Mouse (Mus musculus): ENCODE data around the gene Tmem238. TPM values are rescaled to one million over a fixed set of nuclear protein-coding genes. Genes with fewer than 3 reads are reported as not detected.
A peak's percentile ranks its signal among the peaks of the same experiment; 100 is the strongest.
"Not testable (repeated sequence)": the region's sequence is repeated elsewhere in the genome, so short reads cannot be mapped to it uniquely, and the experiment has no call there.

Gene Tmem238
- total RNA-seq, 1 experiment from 2014 or later, result 19.0 TPM

DNA sequence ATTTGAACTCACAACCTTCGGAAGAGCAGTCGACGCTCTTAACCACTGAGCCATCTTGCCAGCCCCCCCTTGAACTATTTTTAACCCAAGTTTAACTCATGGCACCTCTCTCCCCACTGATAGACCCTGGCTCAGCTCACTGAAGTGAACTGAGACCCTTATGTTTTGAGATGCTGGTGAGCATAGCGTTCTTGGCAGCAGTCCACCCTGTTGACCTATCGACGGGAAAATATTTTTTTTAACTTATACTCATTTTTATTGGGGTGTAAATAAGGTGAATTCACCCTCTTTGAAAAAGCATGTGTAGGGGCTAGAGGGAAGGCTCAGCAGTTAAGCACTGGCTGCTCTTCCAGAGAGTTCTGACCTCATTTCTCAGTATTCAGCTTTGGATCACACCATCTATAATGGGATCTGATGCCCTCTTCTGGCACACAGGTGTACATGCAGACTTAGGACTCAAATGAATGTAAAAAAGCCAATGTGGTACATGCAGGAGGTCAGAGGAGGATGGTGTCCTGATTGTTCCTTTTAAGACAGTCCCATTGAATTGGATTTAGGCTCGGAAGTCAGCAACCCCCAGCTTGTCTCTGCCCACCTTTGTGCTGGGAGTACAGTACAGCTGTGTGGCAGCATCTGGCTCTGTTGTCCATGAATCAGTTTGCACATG is 6.4 kb upstream of the Tmem238 start:
- peak; percentile 21 to 30; a peak in 1 of 4 replicates for ATAC-seq (replicated peaks in 1 of 2; ENCODE audit: insufficient read depth in 1 of 2, low FRiP score in 2 of 2, low TSS enrichment in 1 of 2, low read depth in 1 of 2, poor library complexity in 2 of 2, severe bottlenecking in 2 of 2)

DNA sequence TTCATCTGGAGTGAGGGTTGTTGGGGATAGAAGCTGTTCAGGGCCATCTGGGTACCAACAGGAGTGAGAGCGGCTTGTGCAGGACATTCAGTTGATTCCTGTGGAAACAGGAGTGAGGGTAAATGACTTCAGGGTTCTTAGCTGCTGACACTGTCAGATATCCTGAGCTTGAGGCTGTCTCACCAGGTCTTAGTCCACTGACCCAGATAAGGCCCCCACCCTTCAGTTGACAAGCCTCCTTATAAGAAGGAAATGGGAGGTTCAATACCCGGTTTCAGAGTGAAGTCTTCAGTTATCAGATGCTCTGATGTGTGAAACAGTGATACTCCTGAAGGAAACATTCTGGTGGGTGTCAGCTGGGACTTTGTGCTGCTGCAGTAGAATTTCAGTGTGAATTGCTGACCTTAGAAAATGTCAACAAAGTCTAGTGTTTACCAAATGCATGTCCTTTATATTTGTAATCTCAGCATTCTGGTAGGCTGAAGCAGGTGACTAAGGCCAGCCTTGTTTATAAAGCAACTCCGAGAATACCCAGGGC is 5.2 kb upstream of the Tmem238 start:
- no peak for ATAC-seq (replicated peaks in 1 of 2; ENCODE audit: insufficient read depth in 1 of 2, low FRiP score in 2 of 2, low TSS enrichment in 1 of 2, low read depth in 1 of 2, poor library complexity in 2 of 2, severe bottlenecking in 2 of 2)

DNA sequence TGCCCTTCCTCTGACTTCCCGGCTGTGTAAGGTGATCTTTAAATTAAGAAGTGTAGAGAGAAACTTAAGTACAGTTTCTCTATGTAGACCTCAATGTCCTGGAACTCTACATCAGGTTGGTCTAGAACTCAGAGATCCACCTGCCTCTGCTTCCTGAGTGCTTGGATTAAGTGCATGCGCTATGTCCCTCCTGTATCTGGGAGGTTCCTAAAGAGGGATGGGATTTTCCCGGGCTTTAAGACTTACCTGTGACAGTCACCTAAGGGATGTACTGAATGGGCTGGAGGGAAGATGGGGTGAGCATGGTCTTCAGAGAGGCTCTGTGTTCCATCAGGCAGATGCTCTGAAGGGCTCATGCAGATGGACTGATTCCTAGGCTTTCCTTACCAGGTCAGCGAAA is 4.2 kb upstream of the Tmem238 start:
- ATAC-seq (replicated peaks in 1 of 2; ENCODE audit: insufficient read depth in 1 of 2, low FRiP score in 2 of 2, low TSS enrichment in 1 of 2, low read depth in 1 of 2, poor library complexity in 2 of 2, severe bottlenecking in 2 of 2), result no peak

DNA sequence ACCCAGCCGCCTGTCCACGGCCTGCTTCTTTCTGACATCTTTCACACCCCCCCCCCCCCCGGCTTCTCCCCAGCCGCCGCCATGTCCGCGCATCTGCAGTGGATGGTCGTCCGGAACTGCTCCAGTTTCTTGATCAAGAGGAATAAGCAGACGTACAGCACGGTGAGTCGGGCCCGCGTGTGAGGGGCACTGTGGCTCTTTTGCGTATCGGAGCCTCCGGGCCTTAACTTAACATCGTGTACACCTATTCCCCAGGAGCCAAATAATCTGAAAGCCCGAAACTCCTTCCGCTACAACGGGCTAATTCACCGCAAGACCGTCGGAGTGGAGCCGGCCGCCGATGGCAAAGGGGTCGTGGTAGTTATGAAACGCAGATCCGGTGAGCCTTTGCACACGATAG is 3.8 kb upstream of the Tmem238 start:
- ATAC-seq (replicated peaks in 1 of 2; ENCODE audit: insufficient read depth in 1 of 2, low FRiP score in 2 of 2, low TSS enrichment in 1 of 2, low read depth in 1 of 2, poor library complexity in 2 of 2, severe bottlenecking in 2 of 2), result not testable (repeated sequence)

DNA sequence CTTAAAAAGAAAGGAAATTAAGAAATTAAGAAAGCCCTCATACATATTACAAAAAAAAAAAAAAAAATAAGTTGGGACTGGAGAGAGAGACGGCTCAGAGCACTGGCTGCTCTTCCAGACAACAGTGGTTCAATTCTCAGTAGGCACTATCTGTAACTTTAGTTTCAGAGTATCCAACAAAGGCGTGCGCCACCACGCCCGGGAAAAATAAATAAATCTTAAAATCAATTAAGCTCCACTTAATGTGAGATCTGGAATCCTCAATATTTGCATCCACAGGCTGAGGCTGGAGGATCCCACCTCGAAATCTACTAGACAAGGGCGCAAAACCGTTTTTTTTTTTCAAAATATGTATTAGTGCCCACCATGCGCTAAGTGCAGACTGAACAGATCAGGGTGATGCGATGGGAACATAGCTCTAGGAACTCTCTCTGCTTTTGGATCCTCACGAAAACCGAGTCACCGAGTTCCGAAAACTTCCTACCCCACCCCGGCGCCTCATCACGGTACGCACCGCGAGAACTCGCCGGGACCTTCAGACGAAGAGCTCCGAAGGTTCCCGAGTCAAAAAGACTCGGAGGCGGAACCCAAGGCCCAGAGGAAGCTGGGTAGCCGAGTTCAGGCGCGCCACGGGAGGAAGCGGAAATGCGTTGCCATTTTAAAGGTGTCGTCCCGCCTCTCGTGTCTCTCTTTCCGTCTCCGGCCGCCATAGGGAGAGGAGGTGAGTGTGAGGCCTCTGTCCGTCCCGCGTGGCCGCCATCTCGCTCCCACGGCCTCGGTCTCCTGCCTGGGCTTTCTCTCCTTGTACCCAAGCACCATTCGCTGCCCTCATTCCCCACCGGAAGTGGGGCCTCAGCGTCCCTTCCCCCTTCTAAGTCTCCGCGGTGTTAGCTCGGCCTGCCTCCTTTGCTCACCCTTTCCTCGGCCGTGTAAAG is 3.1 kb upstream of the Tmem238 start, which contains the start of gene Rpl28:
Gene Rpl28 (plus strand): TSS at position 597 of the 935 bp plus-strand sequence.
- peak; percentile 89 for ATAC-seq (replicated peaks in 1 of 2; ENCODE audit: insufficient read depth in 1 of 2, low FRiP score in 2 of 2, low TSS enrichment in 1 of 2, low read depth in 1 of 2, poor library complexity in 2 of 2, severe bottlenecking in 2 of 2)

DNA sequence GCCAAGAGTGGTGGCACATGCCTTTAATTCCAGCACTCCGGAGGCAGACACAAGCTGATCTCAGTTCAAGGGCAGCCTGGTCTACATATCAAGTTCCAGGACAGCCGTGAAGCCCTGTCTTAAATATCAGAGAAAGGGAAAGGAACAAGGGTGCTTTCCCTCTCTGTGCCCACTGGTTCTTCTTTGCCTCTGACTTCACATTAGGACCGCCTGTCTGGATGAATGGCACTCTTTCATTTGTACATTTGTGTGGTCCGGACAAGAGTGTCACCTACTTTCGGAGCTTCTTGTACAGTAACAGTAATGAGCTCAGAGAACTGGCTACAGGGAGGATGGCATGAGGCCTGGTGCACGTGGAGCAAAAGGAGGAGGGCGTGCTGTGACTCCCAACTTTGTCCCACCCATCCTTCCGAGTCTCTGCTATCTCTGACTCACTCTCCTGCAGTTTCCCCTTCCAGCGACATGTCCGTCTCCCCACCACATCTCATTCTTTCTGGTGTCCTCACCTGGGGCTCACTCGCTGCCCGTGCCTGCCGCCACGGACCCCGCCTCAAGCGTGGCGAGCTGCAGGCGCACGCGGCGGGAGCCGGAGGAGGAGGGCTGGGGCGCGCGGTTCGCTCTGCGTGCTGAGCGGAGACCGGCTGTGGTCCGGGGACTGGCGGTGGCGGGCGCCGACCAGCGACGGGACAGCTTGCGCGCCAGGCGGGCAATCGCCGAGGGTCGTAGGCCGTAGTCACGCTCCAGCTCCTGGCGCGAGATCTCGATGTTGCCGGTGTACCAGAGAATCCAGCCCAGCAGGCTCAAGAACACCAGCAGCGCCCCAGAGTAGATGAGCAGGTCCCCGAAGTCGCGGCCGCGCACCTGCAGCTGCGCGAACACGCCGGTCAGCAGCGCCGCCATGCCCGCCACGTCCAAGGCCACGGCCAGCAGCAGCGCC is 689 bp downstream of the Tmem238 start:
- peak in 1 of 2 experiments; percentile 14; a peak in 2 of 4 replicates for ATAC-seq (replicated peaks in 1 of 2; ENCODE audit: insufficient read depth in 1 of 2, low FRiP score in 2 of 2, low TSS enrichment in 1 of 2, low read depth in 1 of 2, poor library complexity in 2 of 2, severe bottlenecking in 2 of 2)

DNA sequence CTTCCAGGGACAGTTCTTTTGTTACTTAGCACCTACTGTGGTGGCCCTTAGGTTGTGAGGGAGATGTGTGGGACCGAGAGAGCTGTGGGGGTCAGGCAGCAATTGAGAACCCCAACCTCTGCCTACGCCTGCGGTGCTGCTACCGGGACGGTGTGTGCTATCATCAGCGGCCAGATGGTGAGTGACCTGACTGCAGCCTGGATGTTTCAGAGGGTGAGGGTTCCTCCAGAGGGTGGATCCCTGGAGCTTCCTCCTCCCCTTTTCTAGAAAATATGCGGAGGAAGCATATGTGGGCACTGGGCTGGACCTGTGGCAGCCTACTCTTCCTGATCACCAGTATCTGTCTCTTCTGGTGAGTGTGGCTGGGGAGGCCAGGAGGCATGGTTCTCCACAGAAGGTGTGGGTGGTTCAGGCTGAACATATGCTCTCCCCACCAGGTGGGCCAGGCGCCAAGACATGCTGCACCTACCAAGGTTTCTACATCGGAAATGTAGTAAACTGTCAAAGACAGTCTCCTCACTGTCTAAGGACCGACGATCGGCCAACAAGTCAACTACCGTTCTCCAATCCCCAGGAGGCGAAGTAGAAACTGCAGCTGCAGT is 5.7 kb downstream of the Tmem238 start:
- no peak for ATAC-seq (replicated peaks in 1 of 2; ENCODE audit: insufficient read depth in 1 of 2, low FRiP score in 2 of 2, low TSS enrichment in 1 of 2, low read depth in 1 of 2, poor library complexity in 2 of 2, severe bottlenecking in 2 of 2)

DNA sequence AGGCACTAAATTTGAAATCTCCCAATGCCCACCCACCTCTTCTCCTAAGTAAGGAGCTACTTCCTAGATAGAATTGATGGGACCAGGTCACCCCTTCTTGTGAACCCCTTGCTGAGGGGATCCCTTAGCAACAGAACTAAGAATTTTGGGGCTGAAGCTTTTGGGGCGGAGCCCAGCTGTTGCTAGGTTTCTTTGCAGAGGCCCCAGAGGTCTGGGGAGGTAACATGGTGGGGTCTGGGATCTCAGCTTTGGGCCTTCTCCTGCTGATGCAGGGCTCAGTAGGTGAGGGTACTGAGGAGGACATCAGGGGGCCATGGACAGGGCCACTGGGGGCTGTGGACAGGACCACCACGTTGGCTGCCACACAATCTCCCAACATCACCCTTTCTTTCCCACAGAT is 6.7 kb downstream of the Tmem238 start, which contains the start of the genes Il11 and Tmem190:
Gene Il11 (minus strand): TSS at position 101 of the 400 bp plus-strand sequence.
Gene Tmem190 (plus strand): TSS at position 179 of the 400 bp plus-strand sequence.
- no peak for ATAC-seq (replicated peaks in 1 of 2; ENCODE audit: insufficient read depth in 1 of 2, low FRiP score in 2 of 2, low TSS enrichment in 1 of 2, low read depth in 1 of 2, poor library complexity in 2 of 2, severe bottlenecking in 2 of 2)

DNA sequence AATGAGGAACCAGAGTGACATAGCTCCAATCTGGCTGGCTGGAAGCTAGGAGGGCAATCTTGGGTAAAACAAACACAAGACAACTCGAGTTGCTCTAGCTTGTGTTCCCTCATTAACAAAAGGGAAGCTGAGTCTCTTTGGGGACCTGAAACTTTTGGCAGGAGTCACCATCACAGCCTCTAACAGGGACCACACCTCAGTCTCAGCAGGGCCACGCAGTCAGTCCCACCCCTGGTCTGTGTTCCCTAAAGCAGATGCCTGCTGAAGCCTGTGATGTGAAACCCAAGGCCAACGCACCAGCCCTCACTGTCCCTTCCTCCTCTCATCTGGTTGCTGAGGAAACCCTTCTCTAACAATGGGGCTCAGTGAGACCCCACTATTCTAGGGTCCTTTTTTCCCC is 7.3 kb downstream of the Tmem238 start:
- ATAC-seq (replicated peaks in 1 of 2; ENCODE audit: insufficient read depth in 1 of 2, low FRiP score in 2 of 2, low TSS enrichment in 1 of 2, low read depth in 1 of 2, poor library complexity in 2 of 2, severe bottlenecking in 2 of 2), result no peak

DNA sequence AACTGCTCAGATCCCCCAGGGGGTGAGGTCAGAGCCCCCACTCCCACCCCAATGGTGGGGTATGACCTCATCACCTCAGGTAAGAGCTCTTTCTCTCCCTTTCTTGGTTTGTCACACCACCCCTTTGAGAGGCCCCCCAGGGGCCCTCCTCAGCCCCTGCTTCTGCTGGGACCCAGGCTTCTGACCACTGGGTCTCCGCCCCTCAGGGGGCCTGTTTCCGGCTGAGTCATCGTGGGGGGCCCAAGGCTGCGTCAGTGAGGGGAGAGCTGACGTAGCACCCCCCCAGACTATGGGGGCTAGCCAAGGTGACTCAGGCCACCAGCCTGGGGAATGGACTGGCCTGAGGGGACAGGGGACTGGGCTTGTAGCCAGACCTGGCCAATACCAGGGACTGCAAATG is 9.5 kb downstream of the Tmem238 start:
- 0 out of 4 replicates have a peak, but pooled peaks have one; percentile 11 to 19 for ATAC-seq (replicated peaks in 1 of 2; ENCODE audit: insufficient read depth in 1 of 2, low FRiP score in 2 of 2, low TSS enrichment in 1 of 2, low read depth in 1 of 2, poor library complexity in 2 of 2, severe bottlenecking in 2 of 2)

DNA sequence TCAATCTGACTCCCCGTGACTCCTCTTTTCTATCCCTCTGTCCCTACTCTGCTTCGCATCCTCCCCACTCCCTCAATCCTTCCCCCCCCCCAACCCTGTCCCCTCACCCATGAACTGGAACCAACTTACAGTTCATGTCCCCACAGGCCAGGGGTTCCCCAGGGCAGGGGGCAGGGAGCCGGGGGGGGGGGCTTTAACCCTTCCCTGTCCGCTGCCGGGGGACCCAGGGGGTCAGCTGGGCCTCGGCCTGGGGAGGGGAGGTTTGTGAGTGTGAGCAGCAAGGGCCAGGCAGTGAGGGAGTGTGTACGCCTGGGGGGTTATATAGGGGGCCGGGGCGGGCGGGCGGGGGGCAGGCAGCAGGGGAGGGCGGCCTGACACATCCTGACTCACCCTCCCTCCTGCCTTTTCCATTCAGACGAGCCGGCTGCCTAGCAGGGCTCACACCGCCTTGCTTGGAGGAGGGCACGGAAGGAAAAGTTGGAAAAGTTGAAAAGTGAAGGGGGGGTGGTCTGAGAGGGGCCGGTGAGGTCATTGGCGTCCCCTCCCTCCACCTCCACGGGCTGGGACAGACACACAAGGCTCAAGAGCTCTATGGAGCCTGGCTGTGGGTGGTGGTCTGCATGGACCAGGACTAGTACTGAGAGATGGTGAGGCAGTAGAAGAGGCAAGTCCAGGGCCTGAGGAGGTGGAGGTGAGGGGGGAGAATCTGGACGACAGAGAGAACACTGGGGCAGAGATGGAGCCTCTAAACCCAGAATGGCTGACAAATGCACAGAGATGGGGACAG is 11.4 kb downstream of the Tmem238 start:
- ATAC-seq (replicated peaks in 1 of 2; ENCODE audit: insufficient read depth in 1 of 2, low FRiP score in 2 of 2, low TSS enrichment in 1 of 2, low read depth in 1 of 2, poor library complexity in 2 of 2, severe bottlenecking in 2 of 2), result no peak

DNA sequence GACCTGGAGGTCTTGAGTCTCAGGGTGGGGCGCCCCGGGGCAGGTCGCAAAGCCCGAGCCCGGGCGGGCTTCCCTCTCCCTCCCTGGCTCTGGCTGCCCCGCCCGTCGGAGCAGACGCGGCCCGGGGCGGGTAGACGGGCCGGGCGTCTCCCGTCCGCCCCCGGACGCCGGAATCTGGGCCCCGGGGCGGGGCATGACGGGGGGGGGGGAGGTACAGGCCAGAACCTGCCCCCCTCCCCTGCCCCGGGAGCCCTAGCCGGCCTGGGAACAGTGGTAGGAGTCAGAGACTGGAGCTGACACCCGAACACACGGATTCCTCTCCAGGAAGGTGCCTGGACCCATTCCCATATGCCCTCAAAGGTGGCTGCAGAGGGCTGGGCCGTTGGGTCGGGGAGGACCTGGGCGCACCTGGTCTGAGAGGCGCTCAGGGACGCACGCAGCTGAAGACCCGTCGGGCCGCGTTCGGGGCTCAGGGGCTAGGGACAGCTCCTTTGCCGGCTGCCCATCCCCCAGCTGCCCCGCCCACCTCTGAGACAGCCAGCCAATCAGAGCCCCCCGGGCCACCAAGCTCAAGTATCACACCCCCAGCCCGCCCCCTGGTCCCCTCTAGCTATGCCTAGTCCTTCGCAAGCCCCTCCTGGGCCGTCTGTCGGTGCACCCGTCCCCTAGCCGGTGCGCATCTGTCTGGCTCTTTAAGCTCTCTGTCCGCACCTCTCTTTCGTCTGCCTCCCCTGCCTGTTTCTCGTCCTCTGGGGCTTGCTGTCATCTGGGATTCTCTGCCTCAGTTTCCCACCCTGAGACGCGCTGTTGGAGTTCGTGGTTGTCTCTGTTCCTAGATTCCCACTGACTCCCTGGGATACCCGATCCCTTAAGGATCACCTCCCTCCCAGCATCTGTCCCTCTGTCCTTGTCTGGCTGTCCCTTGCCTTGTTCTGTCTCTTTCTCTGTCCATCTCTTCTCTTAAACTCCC is 12.3 kb downstream of the Tmem238 start:
- ATAC-seq (replicated peaks in 1 of 2; ENCODE audit: insufficient read depth in 1 of 2, low FRiP score in 2 of 2, low TSS enrichment in 1 of 2, low read depth in 1 of 2, poor library complexity in 2 of 2, severe bottlenecking in 2 of 2), result peak; percentile 15 to 25; a peak in 1 of 4 replicates

DNA sequence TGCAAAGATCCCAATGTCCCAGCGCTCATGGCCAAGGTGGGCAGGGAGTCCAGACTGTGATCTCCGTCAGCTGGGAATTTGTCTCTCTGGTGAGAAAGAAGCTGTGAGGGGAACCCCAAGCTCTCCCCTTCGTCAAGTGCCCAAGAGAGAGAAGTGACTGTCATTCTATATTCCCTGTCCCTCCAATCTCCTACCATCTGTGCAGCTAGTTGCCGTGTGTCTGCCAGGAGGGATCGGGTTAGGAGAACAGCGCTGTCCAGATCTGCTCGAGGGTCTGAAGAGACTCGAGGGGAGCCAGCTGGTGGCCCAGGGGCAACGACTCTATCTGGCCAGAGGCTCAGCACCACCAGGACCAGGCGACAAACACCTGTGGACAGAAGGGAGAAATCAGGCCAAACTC is 13.3 kb downstream of the Tmem238 start:
- ATAC-seq (replicated peaks in 1 of 2; ENCODE audit: insufficient read depth in 1 of 2, low FRiP score in 2 of 2, low TSS enrichment in 1 of 2, low read depth in 1 of 2, poor library complexity in 2 of 2, severe bottlenecking in 2 of 2), result no peak

DNA sequence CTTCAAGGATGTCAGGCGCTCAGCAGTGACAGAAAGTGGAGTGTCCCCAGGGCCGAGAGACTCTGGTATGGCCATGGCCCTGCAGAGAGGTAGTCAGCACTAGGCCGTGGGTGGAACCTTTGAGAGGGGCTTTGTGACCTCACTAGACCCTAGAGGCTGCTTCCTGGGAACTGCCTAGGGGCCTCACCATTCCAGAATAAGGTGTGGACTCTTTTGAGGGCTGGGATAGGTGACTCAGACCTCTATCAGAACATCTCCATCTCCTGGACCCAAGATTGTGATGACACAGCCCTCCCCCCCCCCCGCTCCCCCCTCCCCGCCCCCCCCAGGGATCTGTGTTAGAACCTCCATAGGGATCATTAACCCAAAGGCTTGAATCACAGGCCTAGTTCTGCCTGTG is 18.3 kb downstream of the Tmem238 start, which contains the start of gene Fam71e2:
Gene Fam71e2 (minus strand): TSS at position 101 of the 400 bp plus-strand sequence.
- no peak for ATAC-seq (replicated peaks in 1 of 2; ENCODE audit: insufficient read depth in 1 of 2, low FRiP score in 2 of 2, low TSS enrichment in 1 of 2, low read depth in 1 of 2, poor library complexity in 2 of 2, severe bottlenecking in 2 of 2)

Data from hematopoietic stem cell, adult 5-6 weeks (primary cell).